Mouse (Mus musculus) hematopoietic stem cell, adult 5-6 weeks (primary cell): ENCODE results near the gene AA986860. TPM values are rescaled to one million over a fixed set of nuclear protein-coding genes. Genes with fewer than 3 reads are reported as not detected.
A peak's percentile ranks its signal among the peaks of the same experiment; 100 is the strongest.

Experiments
- ATAC-seq, 2 experiments: fragments of 125-278 bp in 1 of 2; replicated peaks in 1 of 2; 2 replicates each; pipeline ENCODE4 v1.8.0; 2016 to 2017; ENCODE audit warnings: inconsistent platforms in 2 of 2, mild to moderate bottlenecking in 2 of 2, moderate number of reproducible peaks in 2 of 2, low read depth in 1 of 2, moderate TSS enrichment in 1 of 2; ENCODE audit not compliant: low FRiP score in 2 of 2, poor library complexity in 2 of 2, severe bottlenecking in 2 of 2, insufficient read depth in 1 of 2, low TSS enrichment in 1 of 2
- total RNA-seq: library from RNA; stranded (forward); fragments of 172-1452, 232-1000 nt; gene quantifications from 2 replicates; pipeline ENCODE4 v1.2.3, GENCODE M21; 2017

AA986860 gene
- total RNA-seq, 1 experiment from 2014 or later: 0.30 TPM

DNA sequence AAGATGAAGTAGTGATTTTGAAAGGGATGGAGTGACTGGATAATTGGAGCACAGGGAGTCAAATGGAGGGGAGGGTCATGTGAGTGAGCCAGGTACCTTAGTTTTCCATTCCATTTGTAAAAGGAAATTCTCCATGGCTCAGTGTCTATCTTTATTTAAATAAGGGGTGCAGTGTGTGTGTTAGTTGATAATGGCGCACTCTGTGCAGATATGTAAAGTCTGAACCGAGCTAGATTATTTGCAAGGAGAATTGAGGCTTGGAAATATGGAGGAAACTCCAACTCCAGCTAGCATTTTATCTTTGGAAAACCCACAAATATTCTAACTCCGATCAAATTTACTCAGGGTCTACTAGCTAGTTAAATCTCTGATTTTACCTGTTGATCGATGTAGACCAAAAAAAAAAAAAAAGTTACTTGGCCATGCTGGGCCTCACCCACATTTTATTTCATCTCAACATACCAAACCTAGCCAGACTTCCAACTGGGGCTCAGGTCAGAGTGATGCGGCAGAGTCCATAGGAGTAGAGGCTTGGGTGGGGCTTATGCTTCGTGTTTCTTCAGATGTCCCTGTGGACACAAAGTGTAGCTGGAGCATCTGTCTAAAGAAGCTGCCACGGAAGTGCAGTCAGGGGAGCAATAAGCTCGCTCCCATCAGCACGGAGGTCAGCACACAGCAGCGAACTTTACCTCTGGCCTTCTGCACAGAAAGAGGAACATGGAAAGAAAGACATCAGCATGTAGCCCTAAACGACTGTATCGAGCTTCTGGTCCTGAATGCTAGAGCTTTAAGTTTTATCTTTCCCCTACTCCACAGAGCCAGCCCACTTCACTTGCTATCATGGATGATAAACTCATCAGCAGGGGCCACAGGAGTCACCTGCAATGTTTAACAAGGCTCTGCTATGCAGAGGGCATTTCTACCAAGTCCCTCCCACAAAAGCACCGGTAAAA is 1.2 kb downstream of the AA986860 start:
- ATAC-seq: peak in 1 of 2 experiments; percentile 37; a peak in 1 of 4 replicates

DNA sequence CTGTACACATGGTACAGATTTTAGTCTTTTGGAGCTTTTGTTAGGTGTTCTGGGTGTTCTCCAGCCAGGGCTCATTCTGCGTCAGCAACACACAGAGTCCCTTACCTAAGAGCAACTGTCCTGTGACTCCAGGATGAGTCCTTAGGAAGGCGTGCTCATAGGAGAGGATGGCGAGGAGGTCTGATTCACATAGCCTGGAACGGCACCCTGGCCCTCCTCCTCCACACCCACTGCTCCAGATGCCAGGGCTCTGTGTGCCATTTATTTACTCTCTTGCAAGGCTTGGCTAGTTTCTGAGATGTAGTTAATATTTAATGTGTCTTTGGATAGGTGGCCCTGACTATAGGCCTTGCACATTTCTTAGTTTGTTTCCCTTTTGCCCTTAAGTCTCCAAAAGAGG is 1.9 kb downstream of the AA986860 start:
- ATAC-seq: no peak

DNA sequence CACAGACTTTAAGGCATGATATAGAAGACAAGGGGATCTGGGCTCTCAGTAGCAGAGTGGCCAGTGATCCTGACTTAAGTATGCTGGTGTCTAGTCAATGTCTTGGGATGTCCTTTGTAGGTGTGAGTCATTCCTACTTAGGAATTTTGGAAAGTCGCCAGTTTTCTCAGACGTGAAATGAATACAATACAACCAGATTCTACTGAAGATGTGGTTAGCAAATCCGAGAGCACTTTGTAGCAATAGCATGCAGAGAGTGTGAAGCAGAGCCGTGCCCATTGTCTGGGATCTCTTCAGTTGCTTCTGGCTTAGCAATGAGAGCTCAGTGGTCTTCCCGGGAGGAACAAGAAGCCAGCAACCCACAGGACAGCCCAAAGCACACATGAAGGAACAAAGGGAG is 2.7 kb downstream of the AA986860 start:
- ATAC-seq: no peak

DNA sequence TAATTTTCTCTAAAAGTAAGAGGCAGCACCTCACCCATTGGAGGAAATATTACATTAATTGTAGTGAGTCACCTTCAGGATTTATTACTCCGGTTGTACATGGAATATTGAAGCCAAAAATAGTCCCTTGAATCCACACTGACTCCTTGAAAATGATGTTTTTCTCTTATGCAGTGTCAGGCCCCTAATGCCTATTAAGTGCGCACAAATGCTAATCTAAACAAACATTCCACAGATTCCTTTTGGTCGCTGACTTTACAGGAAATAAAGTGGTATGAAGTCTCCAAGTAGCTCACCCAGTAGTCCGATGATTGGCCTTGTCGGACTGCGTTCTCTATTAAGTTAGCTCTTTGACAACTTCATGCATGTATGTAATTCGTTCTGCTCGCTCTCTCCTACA is 3.1 kb downstream of the AA986860 start:
- ATAC-seq: no peak

DNA sequence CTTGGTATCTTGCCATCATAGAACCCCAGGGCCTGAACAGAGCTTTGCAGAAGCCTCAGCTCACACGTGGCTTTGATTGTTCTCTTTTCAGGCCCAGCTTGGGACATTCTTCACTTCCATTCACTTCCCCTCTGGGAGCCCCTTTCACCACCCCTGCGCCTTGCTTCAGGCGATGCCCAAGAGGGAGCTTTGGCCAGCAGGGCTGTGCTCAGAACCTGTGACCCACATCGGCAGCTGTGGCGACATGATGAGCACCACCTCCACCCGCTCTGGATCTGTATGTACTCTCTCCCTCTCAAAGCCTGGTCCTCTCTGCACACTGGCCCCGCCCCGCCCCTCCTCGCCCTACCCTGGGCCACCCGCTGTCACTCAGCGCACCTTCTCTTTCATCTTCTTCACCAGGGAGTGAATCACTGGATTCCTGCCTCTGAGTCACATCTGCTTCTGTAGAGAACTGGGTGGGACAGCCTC is 5.7 kb downstream of the AA986860 start:
- no peak for ATAC-seq

GRCm38 (mm10) chr1:130737916-130738315 is 6.1 kb downstream of the AA986860 start:
- no peak for ATAC-seq

- ATAC-seq: no peak
Observed at GRCm38 (mm10) chr1:130738551-130739106, 6.9 kb downstream of the AA986860 start.

GRCm38 (mm10) chr1:130739636-130740035 is 7.9 kb downstream of the AA986860 start:
- ATAC-seq: no peak

GRCm38 (mm10) chr1:130740227-130740648 is 8.5 kb downstream of the AA986860 start:
- ATAC-seq: no peak

DNA sequence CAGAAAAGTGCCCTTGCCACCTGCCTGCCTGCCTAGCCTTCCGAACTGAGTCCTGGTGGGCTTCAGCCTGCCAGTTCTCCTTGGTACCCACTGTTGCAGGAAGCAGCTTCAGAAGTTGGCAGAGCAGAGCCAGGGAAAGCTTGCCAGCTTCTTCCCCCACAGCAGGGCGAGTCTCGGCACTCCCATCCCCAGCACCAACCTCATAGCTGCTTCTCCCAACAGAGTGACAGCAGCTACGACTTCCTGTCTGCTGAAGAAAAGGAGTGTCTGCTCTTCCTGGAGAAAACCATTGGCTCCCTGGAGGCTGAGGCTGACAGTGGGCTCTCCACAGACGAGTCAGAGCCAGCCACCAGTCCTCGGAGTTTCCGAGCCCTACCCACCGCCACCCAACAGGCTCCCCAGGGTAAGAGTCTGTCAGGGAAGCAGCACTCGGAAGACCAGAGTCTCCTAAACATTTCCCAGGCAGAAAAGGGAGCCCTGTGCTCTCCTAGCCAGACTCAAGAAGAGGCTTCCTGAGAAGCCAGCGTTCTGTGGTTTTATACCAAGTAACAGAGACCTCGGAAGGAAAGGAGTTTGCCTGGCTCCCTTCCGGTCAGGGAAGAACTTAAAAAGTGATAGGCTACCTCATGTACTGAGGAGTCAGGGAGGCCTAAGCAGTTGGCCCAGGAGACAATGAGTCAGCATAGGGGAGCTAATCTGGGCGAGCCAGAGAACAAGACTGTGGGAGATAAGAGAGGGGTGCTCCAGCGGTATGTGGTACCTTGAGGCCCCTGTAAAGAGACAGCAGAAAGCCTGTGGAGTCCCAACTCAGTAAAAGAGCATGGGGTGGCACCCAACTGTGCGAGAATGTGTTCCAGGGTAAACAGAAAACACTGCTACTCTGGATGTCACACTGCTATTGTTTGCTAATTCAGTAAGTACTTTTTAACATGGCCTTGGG is 9.3 kb downstream of the AA986860 start:
- peak; percentile 63 to 71 for ATAC-seq

GRCm38 (mm10) chr1:130742201-130742600 is 10.4 kb downstream of the AA986860 start:
- no peak for ATAC-seq

DNA sequence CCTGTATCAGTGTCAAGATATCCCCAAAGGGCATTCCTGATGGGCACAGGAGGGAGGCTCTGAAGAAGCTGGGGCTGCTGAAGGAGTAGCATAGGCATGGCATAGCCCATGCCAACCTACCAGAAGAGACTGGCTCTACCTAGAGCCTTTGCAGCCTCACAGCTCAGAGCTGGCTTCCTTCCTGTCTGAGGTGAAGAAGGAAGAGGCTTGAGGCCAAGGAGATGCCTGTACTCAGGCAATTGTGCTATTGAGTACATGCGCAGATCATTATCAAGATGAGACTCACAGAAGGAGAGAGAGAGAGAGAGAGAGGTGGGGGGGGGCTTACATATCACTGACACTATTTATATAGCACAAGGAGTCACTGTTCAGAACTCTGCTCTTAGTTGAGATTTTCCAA is 12.0 kb downstream of the AA986860 start:
- ATAC-seq: 0 out of 4 replicates have a peak, but pooled peaks of 1 of the 2 experiments have one; percentile 33

DNA sequence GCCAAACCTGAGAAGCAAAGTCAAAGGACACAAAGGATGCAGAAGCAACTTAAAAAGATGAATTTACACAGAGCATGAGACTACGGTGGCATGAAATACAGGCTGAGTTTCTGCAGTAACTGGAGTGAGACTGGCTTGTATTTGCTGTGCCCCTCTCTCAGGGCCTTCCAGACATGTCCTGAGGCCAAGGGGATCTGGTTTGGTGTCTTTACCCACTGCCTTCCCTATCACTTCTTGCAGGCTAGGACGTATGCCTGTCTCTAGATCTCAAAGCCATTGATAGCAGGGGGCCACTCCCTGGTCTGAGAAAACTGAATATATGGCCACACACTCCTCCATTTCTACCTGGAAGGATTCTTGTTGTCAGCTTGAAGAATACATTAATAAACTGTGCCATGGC is 12.4 kb downstream of the AA986860 start:
- no peak for ATAC-seq

- ATAC-seq: no peak
Observed at GRCm38 (mm10) chr1:130744961-130745360, 13.2 kb downstream of the AA986860 start.

DNA sequence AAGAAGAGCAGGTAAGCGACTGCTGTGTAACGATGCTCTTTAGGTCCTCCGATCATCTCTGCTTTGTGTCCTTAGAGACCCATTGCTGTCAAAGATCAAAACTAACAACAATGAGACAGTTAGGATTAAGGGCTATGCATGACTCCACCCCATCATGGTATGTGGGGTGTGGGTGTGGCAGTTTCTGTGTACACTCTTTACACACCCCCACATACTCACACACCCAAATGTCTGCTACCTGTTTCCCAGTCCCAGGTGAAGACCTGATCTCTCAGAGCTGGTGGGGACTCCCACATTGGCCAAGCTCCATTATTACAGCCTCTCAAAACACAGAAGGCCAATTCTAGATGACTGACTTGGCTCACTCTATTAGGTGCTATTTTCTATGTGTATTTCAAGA is 13.8 kb downstream of the AA986860 start:
- ATAC-seq: no peak

DNA sequence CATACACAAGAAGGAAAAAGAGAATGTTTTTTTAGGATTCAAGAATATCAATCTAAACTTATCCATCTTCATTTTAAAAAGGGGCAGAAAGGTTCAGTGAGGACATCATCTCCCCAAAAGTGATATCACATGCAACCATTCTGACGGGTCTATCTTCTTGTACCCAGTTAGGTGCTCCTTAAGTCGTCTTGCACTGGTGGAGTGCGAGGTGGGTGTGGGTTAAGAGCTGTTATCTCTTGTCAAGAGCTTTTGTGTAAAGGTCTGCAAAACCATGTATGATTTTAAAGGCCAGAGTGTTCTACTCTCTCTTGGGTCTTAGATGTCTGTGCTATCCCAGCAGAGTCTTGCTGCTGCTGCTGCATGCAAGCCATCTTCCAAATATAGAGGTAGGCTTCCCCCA is 15.0 kb downstream of the AA986860 start:
- no peak for ATAC-seq

- ATAC-seq: no peak
Observed at GRCm38 (mm10) chr1:130759689-130760088, 27.9 kb downstream of the AA986860 start.
